Mouse (Mus musculus) megakaryocyte, embryonic 14.5 days (primary cell): ENCODE data around the gene Gm20388.

Experiments used
- FLI1 ChIP-seq: IDR thresholded peaks from 2 replicates; pipeline ENCODE4 v1.6.1; 2012; ENCODE audit warnings: low read length, inconsistent platforms, mixed read lengths
- GATA1 ChIP-seq: IDR thresholded peaks from 3 replicates; pipeline ENCODE4 v1.6.1; 2012; ENCODE audit warnings: mixed read lengths, low read length, inconsistent platforms, borderline replicate concordance

DNA sequence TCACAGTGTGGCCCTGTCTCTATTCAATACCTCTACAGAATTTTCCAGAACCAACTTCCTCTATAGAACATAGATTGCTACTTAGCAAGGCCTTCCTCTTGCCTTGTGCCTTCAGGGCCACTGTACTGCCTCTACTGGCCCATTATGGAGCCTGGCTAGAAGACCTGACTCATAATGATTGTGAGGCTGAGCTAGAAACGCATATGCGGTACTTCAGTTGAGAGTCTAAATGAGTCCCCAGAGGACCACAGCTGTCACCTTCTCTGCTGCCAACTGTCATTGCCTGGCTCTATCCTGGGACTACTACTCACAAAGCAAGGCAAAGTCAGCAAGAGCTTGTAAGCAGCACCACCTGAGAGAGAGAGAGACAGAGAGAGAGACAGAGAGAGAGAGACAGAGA, 4273.9 kb downstream of the Gm20388 start:
- TF ChIP-seq GATA1, result no peak
- TF ChIP-seq FLI1, result no peak
